Mouse (Mus musculus): ENCODE measurements around the gene Glrb. TPM values are rescaled to one million over a fixed set of nuclear protein-coding genes. Genes with fewer than 3 reads are reported as not detected.

The Glrb gene
- polyA plus RNA-seq, 1 experiment from 2014 or later: 6.4 TPM

GRCm38 (mm10) chr3:80796764-80797163 lies 116.7 kb downstream of the Glrb start:
- Histone ChIP-seq H3K27ac (ENCODE audit: low read depth, low read length) (no peak overlapping the region), H3K9ac (ENCODE audit: low read depth, low read length) (no peak overlapping the region), H3K9me3 (replicated peaks; ENCODE audit: control insufficient read depth, low read length) (no peaks in the 10 kb centered on the region), H3K27me3 (ENCODE audit: control insufficient read depth, insufficient read depth, low read length) (peaks cover 16% of the 10 kb centered on the region), H3K36me3 (ENCODE audit: control insufficient read depth, insufficient read depth, low read length) (no peaks in the 10 kb centered on the region), H3K4me1 (ENCODE audit: control insufficient read depth, insufficient read depth, low read length) (no peaks in the 10 kb centered on the region), H3K4me3 (ENCODE audit: low read depth, low read length) (no peak overlapping the region), H3K4me2 (no peak overlapping the region)
- no peak for ATAC-seq (replicated peaks; ENCODE audit: insufficient number of reproducible peaks, low FRiP score, low TSS enrichment)

DNA sequence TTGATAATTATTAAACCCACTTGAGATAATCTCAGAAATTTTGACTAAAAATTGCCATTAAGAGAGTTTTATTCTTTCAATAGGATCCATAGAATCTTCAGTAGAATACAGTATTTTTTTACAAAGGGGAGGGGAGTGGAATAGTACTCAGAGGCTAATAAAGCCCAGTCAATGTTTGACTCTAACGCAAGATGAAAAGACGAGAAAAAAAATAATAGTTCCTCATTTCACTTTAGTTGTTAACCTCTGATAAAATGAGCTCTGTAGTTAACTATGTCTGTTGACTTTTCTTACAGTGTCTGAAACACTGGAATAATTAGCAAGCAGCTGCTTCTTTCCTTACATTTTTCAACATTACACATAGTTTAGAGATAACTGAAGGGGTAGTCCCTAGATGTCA lies 118.2 kb downstream of the Glrb start:
- Histone ChIP-seq H3K9ac (ENCODE audit: low read depth, low read length) (no peak overlapping the region), H3K4me1 (ENCODE audit: control insufficient read depth, insufficient read depth, low read length) (no peaks in the 10 kb centered on the region), H3K36me3 (ENCODE audit: control insufficient read depth, insufficient read depth, low read length) (no peaks in the 10 kb centered on the region), H3K9me3 (replicated peaks; ENCODE audit: control insufficient read depth, low read length) (no peaks in the 10 kb centered on the region), H3K27me3 (ENCODE audit: control insufficient read depth, insufficient read depth, low read length) (peaks cover 3% of the 10 kb centered on the region; the same call in 1 of the 2 replicates), H3K4me3 (ENCODE audit: low read depth, low read length) (no peak overlapping the region), H3K27ac (ENCODE audit: low read depth, low read length) (no peak overlapping the region), H3K4me2 (no peak overlapping the region)
- WGBS (ENCODE audit: insufficient replicate concordance): 84% methylated on average over 2 of the region's 2 CpGs
- ATAC-seq (replicated peaks; ENCODE audit: insufficient number of reproducible peaks, low FRiP score, low TSS enrichment): no peak

Other genes starting within 250 kb of the Glrb start
- 1.7 and 2.1 TPM in 2 replicates for gene Gria2, start 110.8 kb downstream of the Glrb start, polyA plus RNA-seq (2014; fragmentation: Nextera tagmentation; extraction: Ambion mirVana)
- 11.8 and 12.0 TPM in 2 replicates for gene Pdgfc, start 122.8 kb upstream of the Glrb start, polyA plus RNA-seq (2014; fragmentation: Nextera tagmentation; extraction: Ambion mirVana)